Mouse (Mus musculus) CH12F3 (cell line): ENCODE measurements around the gene Gstm2.
"Not testable (repeated sequence)": the region's sequence is repeated elsewhere in the genome, so short reads cannot be mapped to it uniquely, and the experiment has no call there.

Experiments
- in situ Hi-C: fragments of 300-500 bp; cut with MboI; formaldehyde crosslinking; loops from 2 replicates; pipeline ENCODE4 v1.14.3; 2020; ENCODE audit warnings: low sequenced_read_pairs

Gene Gstm2

GRCm38 (mm10) chr3:107998591-107998990 is 12.3 kb upstream of the Gstm2 start:
- in situ Hi-C loops = no loop called here

GRCm38 (mm10) chr3:107996576-107996975 is 10.3 kb upstream of the Gstm2 start:
- in situ Hi-C loops = no loop called here

GRCm38 (mm10) chr3:107995974-107996373 is 9.7 kb upstream of the Gstm2 start:
- in situ Hi-C loops = not testable (repeated sequence)

- in situ Hi-C loops = not testable (repeated sequence)
Measured at GRCm38 (mm10) chr3:107985141-107985540, 1.1 kb downstream of the Gstm2 start.

GRCm38 (mm10) chr3:107984471-107984870 is 1.8 kb downstream of the Gstm2 start:
- in situ Hi-C loops = no loop called here

GRCm38 (mm10) chr3:107983771-107984170 is 2.5 kb downstream of the Gstm2 start:
- in situ Hi-C loops = no loop called here

- in situ Hi-C loops = no loop called here
Measured at GRCm38 (mm10) chr3:107982726-107983125, 3.5 kb downstream of the Gstm2 start.

- in situ Hi-C loops = no loop called here
Measured at GRCm38 (mm10) chr3:107981261-107981660, 5.0 kb downstream of the Gstm2 start.

- in situ Hi-C loops = no loop called here
Measured at GRCm38 (mm10) chr3:107977691-107978090, 8.6 kb downstream of the Gstm2 start.

- in situ Hi-C loops = no loop called here
Measured at GRCm38 (mm10) chr3:107974237-107974636, 12.0 kb downstream of the Gstm2 start.

GRCm38 (mm10) chr3:107972070-107972469 is 14.2 kb downstream of the Gstm2 start:
- in situ Hi-C loops = no loop called here

GRCm38 (mm10) chr3:107971101-107971500 is 15.2 kb downstream of the Gstm2 start:
- in situ Hi-C loops = not testable (repeated sequence)

GRCm38 (mm10) chr3:107968724-107969395 is 17.4 kb downstream of the Gstm2 start, which contains the start of gene Gstm3:
Gstm3 (minus strand) TSS chr3:107969283.
- in situ Hi-C loops = no loop called here

- in situ Hi-C loops = no loop called here
Measured at GRCm38 (mm10) chr3:107966631-107967030, 19.6 kb downstream of the Gstm2 start.

- in situ Hi-C loops = no loop called here
Measured at GRCm38 (mm10) chr3:107965592-107965991, 20.7 kb downstream of the Gstm2 start.

- in situ Hi-C loops = no loop called here
Measured at GRCm38 (mm10) chr3:107964656-107965308, 21.5 kb downstream of the Gstm2 start.

GRCm38 (mm10) chr3:107964026-107964425 is 22.2 kb downstream of the Gstm2 start:
- in situ Hi-C loops = no loop called here

- in situ Hi-C loops = not testable (repeated sequence)
Measured at GRCm38 (mm10) chr3:107955260-107955659, 31.0 kb downstream of the Gstm2 start.

- in situ Hi-C loops = no loop called here
Measured at GRCm38 (mm10) chr3:107953906-107954305, 32.3 kb downstream of the Gstm2 start.

- in situ Hi-C loops = no loop called here
Measured at GRCm38 (mm10) chr3:107953328-107953755, 32.9 kb downstream of the Gstm2 start.

- in situ Hi-C loops = no loop called here
Measured at GRCm38 (mm10) chr3:107950531-107950930, 35.7 kb downstream of the Gstm2 start.

- in situ Hi-C loops = not testable (repeated sequence)
Measured at GRCm38 (mm10) chr3:107949461-107949860, 36.8 kb downstream of the Gstm2 start.
